Mouse (Mus musculus) inflammation-experienced regulatory T-cells (primary cell): Measurements from ENCODE around the gene Nck2. TPM values are rescaled to one million over a fixed set of nuclear protein-coding genes. Genes with fewer than 3 reads are reported as not detected.

Experiments used
- polyA plus RNA-seq, 2 experiments: library from polyadenylated mRNA; unstranded; fragments of 100-300 nt; shearing (Covaris generic); gene quantifications; one replicate each; pipeline ENCODE4 v1.2.1; 2017

Nck2 gene
- polyA plus RNA-seq, result 10 to 100 TPM; 48.9 to 75.7 TPM

DNA sequence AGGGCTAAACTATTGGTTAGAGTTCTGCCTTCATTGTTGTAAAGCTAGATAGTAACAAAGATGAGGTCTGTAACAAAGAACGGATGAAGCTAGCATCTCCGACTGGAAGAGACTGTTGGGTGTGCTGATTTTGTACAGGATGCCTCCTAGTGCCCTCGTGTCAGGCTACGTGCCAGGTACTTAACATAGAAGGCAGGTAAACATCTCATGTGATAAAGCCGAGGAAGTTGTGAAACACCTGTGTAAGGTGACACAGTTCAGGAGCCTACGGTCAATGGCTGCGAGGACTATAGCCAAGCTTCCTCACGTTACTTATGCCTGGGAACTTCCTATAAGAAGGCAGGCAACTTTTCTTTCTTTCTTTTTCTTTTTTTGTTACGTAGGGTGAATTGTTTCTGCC, at the start of gene Nck2:
TSS of gene Nck2 (plus strand) at position 49 of the 400 bp plus-strand sequence.

Other genes with a start within 250 kb of the Nck2 start
- gene Fhl2, start 247.6 kb upstream of the Nck2 start, polyA plus RNA-seq, result 1 to 10 TPM; 2.0 to 9.1 TPM